Mouse (Mus musculus): Measurements from ENCODE around the gene Cdr1. TPM values are rescaled to one million over a fixed set of nuclear protein-coding genes. Genes with fewer than 3 reads are reported as not detected.

Cdr1 gene
- total RNA-seq (2015; ENCODE audit: low replicate concordance) (not detected in 2 replicates), total RNA-seq (2017; ENCODE audit: low replicate concordance) (not detected in 2 replicates)

- ATAC-seq (replicated peaks; ENCODE audit: low FRiP score, poor library complexity, severe bottlenecking), result no peak
Observed at GRCm38 (mm10) chrX:61185458-61185857, at the start of gene Cdr1. Gene Cdr1, minus strand, starts transcription at chrX:61185558.

GRCm38 (mm10) chrX:61185869-61186268, 511 bp upstream of the Cdr1 start:
- ATAC-seq (replicated peaks; ENCODE audit: low FRiP score, poor library complexity, severe bottlenecking), result no peak

GRCm38 (mm10) chrX:61166519-61166918, 18.8 kb downstream of the Cdr1 start:
- no peak for ATAC-seq (replicated peaks; ENCODE audit: low FRiP score, poor library complexity, severe bottlenecking)

DNA sequence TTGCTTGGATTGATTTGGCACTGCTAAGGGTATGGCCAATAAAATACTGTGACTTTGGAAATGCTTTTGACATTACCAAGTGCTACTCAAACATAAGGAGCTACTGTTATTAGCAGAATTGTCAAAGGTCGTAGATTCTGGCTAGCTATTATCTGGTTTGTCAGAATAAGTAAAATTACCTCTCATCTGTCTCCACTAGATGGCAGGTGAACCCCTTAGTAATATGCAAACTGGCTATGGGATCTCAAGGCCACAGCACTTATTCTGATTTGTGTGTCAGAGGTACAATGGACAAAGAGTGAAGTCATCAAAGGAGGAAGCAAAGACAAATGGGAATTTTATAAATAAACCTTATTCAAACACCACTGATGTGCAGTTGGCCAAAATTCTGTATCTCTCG, 24.1 kb downstream of the Cdr1 start:
- ATAC-seq (replicated peaks; ENCODE audit: low FRiP score, poor library complexity, severe bottlenecking), result no peak

GRCm38 (mm10) chrX:61154657-61155256, 30.6 kb downstream of the Cdr1 start:
- ATAC-seq (replicated peaks; ENCODE audit: low FRiP score, poor library complexity, severe bottlenecking), result no peak

DNA sequence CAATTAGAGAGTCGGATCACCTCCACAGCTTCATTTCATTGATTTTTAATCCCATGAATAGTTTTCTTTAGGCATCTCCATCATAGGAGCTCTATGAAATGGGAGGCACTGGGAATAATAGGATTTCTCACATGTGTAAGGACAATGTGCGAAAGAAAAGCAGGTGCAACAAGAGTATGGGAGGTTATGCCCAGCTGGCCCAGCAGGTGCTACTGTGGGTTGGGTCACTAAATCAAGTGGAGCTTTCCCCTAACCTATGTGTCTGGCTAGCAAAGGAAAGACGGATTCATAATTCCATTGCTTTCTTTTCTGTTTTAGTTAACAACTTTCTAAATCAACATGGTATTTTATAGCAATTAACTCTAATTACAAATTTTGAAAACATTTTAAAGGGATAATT, 31.1 kb downstream of the Cdr1 start:
- no peak for ATAC-seq (replicated peaks; ENCODE audit: low FRiP score, poor library complexity, severe bottlenecking)

DNA sequence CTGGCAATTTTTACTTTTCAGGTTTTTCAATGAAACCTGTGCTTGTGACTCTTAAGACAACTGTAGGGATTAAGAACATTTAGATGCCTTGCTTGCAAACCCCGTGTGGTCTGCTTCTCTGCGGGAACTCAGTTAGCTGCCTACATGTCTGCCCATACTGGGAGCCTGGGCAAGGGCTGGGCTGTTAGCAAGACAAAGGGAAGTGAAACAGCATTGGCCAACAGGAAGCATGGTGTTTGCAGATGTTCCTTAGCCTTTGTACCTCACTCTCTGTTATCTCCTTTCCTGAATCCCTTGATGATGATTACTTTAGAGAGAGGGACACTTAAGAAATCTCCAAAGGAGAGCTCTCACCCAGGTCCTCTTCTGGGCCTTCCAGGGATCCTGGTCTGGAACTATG, 38.8 kb downstream of the Cdr1 start:
- no peak for ATAC-seq (replicated peaks; ENCODE audit: low FRiP score, poor library complexity, severe bottlenecking)

DNA sequence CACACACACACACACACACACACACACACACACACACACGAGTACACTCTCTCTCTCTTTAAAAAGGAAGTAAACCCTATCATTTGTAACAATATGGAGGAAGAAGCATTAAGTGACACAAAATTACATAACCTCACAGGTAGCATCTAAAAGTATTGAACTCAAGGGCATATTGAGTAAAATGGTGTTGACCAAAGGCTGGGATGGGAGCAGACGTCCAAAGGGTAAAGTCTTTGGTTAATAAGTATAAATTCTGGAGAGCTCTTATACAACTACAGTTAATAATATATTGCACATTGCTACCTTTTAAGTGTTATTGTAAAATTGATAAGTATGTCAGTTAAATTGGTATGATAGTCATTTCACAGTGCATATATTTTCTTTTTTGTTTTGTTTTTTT, 39.9 kb downstream of the Cdr1 start:
- ATAC-seq (replicated peaks; ENCODE audit: low FRiP score, poor library complexity, severe bottlenecking), result no peak

DNA sequence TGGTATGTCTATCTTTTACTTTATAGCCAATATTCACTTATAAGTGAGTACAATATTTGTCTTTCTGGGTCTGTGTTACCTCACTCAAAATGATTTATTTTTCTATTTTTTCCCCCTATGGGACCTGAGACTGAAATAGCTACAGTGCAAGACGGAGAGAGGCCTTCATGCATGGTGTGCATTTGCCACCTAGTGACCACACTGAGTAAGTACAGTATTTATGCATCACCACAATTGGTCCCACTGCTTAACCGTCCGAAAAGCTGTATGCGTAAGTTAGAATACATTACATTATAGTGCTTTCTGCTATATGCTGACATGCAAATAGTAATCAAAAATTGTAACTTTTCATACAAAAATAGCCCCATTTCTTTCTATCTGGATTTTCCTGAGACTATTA, 50.8 kb downstream of the Cdr1 start:
- no peak for ATAC-seq (replicated peaks; ENCODE audit: low FRiP score, poor library complexity, severe bottlenecking)
